Mouse (Mus musculus): ENCODE measurements at regions not wholly inside any gene's neighbourhood (a gene's known extent, or its start where the extent isn't known, plus 50 kb on each side); places are given as distances from the start of the nearest gene placed in this dataset.

GRCm38 (mm10) chr5:149355131-149355530 lies 56.4 kb upstream of the Medag start:
- no peak for TF ChIP-seq ZC3H11A (IDR thresholded peaks at IDR 0.05; ENCODE audit: borderline replicate concordance, low read depth, low read length)
- TF ChIP-seq ZNF384 (IDR thresholded peaks at IDR 0.05; ENCODE audit: low read depth, low read length), result no peak
- no peak for TF ChIP-seq MAFK (IDR thresholded peaks at IDR 0.05; ENCODE audit: insufficient read depth, low read depth, low read length)
- no peak for TF ChIP-seq HCFC1 (IDR thresholded peaks at IDR 0.05; ENCODE audit: borderline replicate concordance, insufficient read depth, low read length)
- TF ChIP-seq CHD2 (IDR thresholded peaks at IDR 0.05; ENCODE audit: low read depth, low read length), result no peak

All from ES-E14 (cell line).